Mouse (Mus musculus) midbrain, embryonic 12.5 days (tissue): Measurements from ENCODE around the gene Srsf10. TPM values are rescaled to one million over a fixed set of nuclear protein-coding genes. Genes with fewer than 3 reads are reported as not detected.

Source experiments
- ATAC-seq: fragments of 200-750 bp; cut with Nextera tagmentation; 2 replicates; pipeline ENCODE4 v1.8.0; 2017; ENCODE audit warnings: low read depth, moderate TSS enrichment, moderate library complexity; ENCODE audit not compliant: low FRiP score
- H3K27ac ChIP-seq: fragments of 300-500 bp; sonication (generic); replicated peaks from 2 replicates; pipeline ENCODE4 v1.5.1; 2016; ENCODE audit warnings: mild to moderate bottlenecking
- H3K27me3 ChIP-seq: fragments of 300-500 bp; sonication (generic); 2 replicates; pipeline ENCODE4 v1.6.1; 2016; ENCODE audit warnings: mild to moderate bottlenecking
- H3K36me3 ChIP-seq: fragments of 300-500 bp; sonication (generic); 2 replicates; pipeline ENCODE4 v1.6.1; 2016
- H3K4me1 ChIP-seq: fragments of 300-500 bp; sonication (generic); 2 replicates; pipeline ENCODE4 v1.6.1; 2016
- H3K4me2 ChIP-seq: fragments of 300-500 bp; sonication (generic); replicated peaks from 2 replicates; pipeline ENCODE4 v1.6.1; 2016; ENCODE audit warnings: mild to moderate bottlenecking, moderate library complexity
- H3K4me3 ChIP-seq: fragments of 300-500 bp; sonication (generic); 2 replicates; pipeline ENCODE4 v1.5.1; 2016; ENCODE audit warnings: mild to moderate bottlenecking
- H3K9ac ChIP-seq: fragments of 300-500 bp; sonication (generic); replicated peaks from 2 replicates; pipeline ENCODE4 v1.6.1; 2016; ENCODE audit warnings: mild to moderate bottlenecking, moderate library complexity
- H3K9me3 ChIP-seq: fragments of 300-500 bp; sonication (generic); 2 replicates; pipeline ENCODE4 v1.6.1; 2016; ENCODE audit warnings: mild to moderate bottlenecking
- WGBS: fragments of 180-500 bp; shearing (Covaris S2); methylation state at CpG from one replicate; pipeline ENCODE4 v1.1.7; 2016; 5-methylcytosine and 5-hydroxymethylcytosine counted together
- polyA plus RNA-seq: library from polyadenylated mRNA; unstranded; fragments of >200 nt; fragmentation: Nextera tagmentation; extraction: Ambion mirVana; gene quantifications from 2 replicates; pipeline ENCODE4 v1.2.1, GENCODE M21; 2016

Gene Srsf10
- polyA plus RNA-seq, 1 experiment from 2014 or later = 351 TPM

DNA sequence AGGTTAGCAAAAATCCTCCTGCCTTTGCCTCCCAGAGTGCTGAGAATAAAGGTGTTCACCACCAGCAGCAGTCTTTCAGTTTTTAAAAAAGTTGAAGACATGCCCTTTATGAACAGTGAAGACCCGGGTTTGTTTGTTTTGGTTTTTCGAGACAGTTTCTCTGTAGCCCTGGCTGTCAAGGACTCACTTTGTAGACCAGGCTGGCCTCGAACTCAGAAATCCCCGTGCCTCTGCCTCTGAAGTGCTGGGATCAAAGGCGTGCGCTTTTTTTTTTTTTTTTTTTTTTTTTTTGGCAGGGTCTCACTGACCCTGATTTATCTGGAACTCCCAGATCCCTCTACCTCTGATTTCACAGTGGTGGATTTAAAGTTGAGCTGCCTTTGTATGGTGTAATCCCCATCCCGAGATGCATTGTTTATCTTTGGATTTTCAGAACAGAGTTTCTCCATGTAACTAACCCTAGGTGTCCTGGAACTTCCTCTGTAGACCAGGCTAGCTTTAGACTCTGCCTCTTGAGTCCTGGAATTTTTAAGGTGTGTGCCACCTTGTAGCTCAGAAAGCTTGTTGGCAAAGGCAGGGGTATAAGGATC, 2.1 kb downstream of the Srsf10 start:
- 0 out of 2 replicates have a peak, but pooled peaks cover 4% of the 10 kb centered on the region for H3K36me3 ChIP-seq
- no peak for ATAC-seq
- no peaks in the 10 kb centered on the region for H3K9me3 ChIP-seq
- H3K27me3 ChIP-seq = no peaks in the 10 kb centered on the region
- H3K4me2 ChIP-seq = peak overlapping the region; percentile 79
- peak overlapping the region; percentile 96 for H3K9ac ChIP-seq
- H3K4me1 ChIP-seq = peaks cover 49% of the 10 kb centered on the region
- 5% methylated on average over 7 of the region's 7 CpGs for WGBS
- H3K27ac ChIP-seq = no peak overlapping the region
- peak overlapping the region; percentile 81 for H3K4me3 ChIP-seq

DNA sequence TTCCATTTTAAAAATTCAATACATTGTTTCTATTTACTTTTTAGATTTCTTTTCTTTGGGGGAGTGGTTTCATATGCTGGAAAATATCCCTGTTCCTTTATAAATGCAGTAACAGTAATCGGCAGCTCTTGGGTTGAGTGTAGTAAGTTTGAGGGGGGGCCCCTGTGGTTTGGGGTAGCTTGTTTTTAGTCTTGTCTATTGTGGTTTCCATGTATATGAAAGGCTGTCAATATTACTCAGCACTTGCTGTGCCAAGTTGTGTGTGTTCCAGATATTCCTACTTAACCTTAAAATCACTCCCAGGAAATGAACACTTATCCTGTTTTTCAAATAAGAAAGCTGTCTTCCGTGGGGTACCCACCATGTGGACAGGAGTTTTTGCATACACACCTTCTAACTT, 13.4 kb downstream of the Srsf10 start:
- no peaks in the 10 kb centered on the region for H3K9me3 ChIP-seq
- no peaks in the 10 kb centered on the region for H3K27me3 ChIP-seq
- peaks cover 19% of the 10 kb centered on the region for H3K4me1 ChIP-seq
- H3K27ac ChIP-seq = no peak overlapping the region
- no peak overlapping the region for H3K4me3 ChIP-seq
- peaks cover 21% of the 10 kb centered on the region; the same call in 1 of the 2 replicates for H3K36me3 ChIP-seq
- no peak overlapping the region for H3K9ac ChIP-seq
- ATAC-seq = no peak
- WGBS = 78% methylated on average over 2 of the region's 2 CpGs
- no peak overlapping the region for H3K4me2 ChIP-seq

DNA sequence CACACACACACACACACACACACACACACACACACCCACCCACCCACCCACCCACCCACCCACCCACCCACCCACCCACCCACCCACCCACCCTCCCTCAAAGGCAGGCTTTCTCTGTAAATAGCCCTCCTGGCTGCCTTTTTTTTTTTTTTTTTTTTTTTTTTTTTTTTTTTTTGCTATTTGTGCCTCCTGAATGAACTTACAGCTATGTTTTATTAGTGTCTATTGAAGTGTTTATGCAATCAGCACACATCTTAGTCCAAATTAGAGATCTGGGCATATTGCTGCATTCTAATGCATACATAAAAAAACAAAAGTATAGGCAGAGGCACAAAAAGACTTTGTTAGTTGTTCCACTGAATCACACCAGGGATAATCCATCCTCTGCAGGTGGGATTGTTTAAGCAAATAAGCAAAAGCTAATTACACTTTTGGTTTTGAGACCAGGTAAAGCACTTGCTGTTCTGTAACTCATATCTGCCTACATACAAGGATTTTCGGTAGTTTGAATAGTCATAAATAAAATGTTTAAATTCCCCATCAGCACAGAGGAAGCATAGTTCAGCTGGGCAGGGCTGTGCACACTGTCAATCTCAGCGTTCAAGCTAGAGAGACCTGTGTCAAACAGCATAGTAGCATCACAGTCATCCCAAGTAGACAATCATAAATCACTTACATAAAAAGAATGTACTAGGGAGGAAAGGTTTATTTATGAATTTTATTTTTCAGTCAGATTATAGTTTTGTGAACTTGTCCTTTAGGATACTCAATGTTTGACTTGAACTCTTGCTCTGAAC, 14.9 kb downstream of the Srsf10 start:
- peak overlapping the region; percentile 52 for H3K27ac ChIP-seq
- 46% methylated on average over 2 of the region's 2 CpGs for WGBS
- peaks cover 33% of the 10 kb centered on the region for H3K4me1 ChIP-seq
- peak overlapping the region; percentile 28 for H3K4me2 ChIP-seq
- no peaks in the 10 kb centered on the region for H3K27me3 ChIP-seq
- peak overlapping the region; percentile 4; the same call in 1 of the 2 replicates for H3K9ac ChIP-seq
- peaks cover 21% of the 10 kb centered on the region; the same call in 1 of the 2 replicates for H3K36me3 ChIP-seq
- H3K9me3 ChIP-seq = no peaks in the 10 kb centered on the region
- no peak for ATAC-seq
- H3K4me3 ChIP-seq = peak overlapping the region; percentile 18

DNA sequence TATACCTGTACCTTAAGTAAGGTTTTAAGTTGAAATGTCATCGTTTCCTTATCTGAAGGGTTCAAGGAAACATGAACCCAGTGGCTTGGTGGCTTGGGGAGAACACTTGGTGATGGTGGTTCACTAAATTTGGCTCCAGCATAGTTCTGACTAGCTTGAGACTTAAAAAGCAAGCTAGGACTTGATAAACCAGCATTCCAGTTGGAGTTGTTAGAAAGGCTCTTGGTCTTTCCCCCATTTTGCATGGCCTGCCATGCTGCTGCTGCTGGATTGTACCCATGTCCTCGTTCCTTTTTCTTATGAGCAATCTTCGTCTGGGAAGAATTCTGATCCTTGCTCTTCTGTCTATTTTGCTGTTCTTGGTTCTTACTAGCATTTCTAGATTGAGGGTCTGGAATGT, 16.5 kb downstream of the Srsf10 start:
- Histone ChIP-seq H3K9me3 (no peaks in the 10 kb centered on the region), H3K4me2 (peak overlapping the region; percentile 86), H3K27me3 (no peaks in the 10 kb centered on the region), H3K36me3 (peaks cover 17% of the 10 kb centered on the region; the same call in 1 of the 2 replicates), H3K4me3 (peak overlapping the region; percentile 82), H3K4me1 (peaks cover 49% of the 10 kb centered on the region), H3K27ac (peak overlapping the region; percentile 99), H3K9ac (peak overlapping the region; percentile 94)
- no peak for ATAC-seq
- 64% methylated on average over 3 of the region's 3 CpGs for WGBS

DNA sequence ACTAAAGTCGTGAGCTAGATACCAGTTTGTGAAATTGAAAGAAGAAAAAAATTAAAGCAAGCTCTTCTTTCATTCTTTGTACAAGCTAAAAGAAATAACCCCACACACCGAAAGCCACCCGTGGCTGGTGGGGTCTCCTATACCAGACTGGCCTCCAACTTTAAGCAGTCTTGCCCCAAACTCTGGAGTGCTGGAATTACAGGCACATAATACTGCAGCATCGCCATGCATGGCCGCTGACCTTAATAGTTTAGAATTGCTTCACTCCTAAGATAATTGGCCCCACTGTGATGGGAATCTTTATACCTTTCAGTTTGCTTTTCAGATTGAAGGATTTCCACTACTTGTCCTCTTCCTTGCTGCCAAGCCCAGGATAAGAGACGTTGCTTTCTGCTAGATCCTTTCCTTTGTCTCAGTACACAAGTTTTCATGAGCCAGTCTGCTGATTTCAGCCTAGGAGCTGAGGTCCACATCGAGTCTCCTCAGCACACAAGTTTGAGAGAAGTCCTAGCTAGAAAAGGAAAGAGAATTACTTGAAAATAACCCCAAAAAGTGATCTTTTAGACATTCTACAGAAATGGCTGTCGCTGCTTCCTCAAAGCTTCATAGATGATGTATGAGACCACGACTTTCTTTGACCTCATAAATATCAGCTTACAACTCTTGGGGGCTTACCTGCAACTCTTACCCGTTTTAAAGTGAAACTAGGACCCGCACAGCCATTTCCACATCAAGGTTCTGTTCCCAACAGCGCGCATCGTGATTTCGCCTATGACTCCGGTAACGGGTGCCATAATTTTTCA, 17.2 kb downstream of the Srsf10 start:
- ATAC-seq = no peak
- Histone ChIP-seq H3K27ac (peak overlapping the region; percentile 99), H3K36me3 (peaks cover 16% of the 10 kb centered on the region; the same call in 1 of the 2 replicates), H3K4me2 (peak overlapping the region; percentile 86), H3K9me3 (no peaks in the 10 kb centered on the region), H3K4me3 (peak overlapping the region; percentile 82), H3K27me3 (no peaks in the 10 kb centered on the region), H3K4me1 (peaks cover 50% of the 10 kb centered on the region), H3K9ac (peak overlapping the region; percentile 94)
- 11% methylated on average over 17 of the region's 17 CpGs for WGBS

DNA sequence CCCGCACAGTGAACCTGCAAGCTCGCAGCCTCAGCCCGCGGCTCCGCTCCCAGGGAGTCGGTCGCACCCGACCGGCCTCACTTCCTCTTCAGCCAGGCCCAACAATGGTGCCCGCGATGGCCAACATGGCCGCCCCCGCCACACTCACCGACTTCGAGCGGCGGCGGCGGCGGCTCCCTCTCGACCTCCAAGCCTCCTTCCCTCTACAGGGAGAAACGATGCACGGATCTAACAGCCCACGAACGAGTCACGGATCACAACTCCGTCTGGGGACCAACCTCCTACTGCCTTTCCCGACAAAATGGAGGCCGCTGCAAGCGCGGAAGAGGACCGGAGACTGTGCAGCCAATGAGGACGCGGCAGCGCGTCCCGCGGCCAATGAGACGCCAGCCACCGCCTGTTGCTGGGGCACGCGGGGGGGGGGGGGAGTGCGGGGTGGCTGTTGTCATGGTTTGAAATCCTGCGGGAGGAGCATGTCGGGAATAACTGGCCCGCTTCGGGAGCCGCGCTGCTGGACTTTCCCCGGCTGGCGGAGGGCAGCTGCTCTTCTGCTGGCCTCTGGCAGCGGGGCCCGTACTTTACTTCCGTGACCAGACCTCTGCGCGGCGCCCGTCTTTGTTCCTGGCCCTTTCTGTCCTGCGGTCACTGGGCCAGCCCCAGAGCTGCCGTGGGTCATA, 18.1 kb downstream of the Srsf10 start, which contains the start of gene Pnrc2:
TSS of gene Pnrc2 (minus strand) at position 325 of the 677 bp plus-strand sequence.
- Histone ChIP-seq H3K36me3 (peaks cover 16% of the 10 kb centered on the region; the same call in 1 of the 2 replicates), H3K4me1 (peaks cover 50% of the 10 kb centered on the region), H3K4me3 (peak within 1 kb of the TSS; percentile 82), H3K27me3 (no peaks in the 10 kb centered on the region), H3K27ac (peak within 1 kb of the TSS; percentile 99), H3K9ac (peak within 1 kb of the TSS; percentile 94), H3K4me2 (peak within 1 kb of the TSS; percentile 86), H3K9me3 (no peaks in the 10 kb centered on the region)
- 0% methylated on average over 57 of the region's 60 CpGs for WGBS
- ATAC-seq = peak; percentile 95

DNA sequence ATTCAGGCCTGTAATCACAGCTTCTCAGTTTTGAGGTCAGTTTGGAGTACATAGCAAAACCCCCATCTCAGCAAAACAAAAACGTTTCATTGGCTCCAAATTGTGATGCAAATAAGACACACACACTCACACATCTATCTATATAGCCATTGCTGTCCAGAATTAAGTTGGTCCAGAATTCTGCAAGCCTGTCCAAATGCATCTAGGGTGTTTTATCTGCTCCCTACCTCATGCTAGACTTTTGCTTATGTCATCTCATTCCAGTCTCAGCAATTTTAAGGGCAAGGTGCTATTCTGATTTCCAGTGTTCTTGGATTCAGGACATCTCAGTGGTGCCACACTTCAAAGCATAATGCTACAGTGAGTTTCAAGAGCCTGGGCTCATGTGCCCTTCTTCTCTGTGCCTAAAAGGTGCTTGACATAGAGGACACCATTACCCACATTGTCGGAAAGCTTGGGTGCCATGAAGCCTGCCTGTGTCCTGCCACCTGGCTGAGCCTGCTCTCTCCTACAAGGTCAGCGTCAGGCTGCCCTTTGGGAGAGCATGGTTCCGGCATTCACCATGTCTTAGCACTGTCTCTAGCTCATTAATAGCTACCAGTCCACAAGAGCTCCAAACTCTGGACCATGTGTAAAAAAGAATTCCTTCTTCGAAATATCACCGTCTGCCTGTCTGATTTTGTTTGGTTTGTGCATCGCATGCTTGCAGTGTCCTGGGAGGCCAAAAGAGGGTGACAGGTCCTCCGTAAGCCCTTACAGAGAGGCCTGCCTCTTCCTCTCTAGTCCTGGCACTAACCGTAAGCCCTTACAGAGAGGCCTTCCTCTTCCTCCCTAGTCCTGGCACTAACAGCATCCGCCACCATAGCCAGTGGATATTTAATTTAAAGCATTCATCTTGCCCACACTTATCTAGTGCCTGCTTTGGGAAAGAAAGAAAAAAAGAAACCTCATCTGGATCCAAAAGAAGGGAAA, 19.3 kb downstream of the Srsf10 start:
- Histone ChIP-seq H3K4me2 (peak overlapping the region; percentile 86), H3K4me3 (no peak overlapping the region), H3K36me3 (peaks cover 11% of the 10 kb centered on the region; the same call in 1 of the 2 replicates), H3K9ac (peak overlapping the region; percentile 68; the same call in 1 of the 2 replicates), H3K9me3 (no peaks in the 10 kb centered on the region), H3K4me1 (peaks cover 50% of the 10 kb centered on the region), H3K27ac (peak overlapping the region; percentile 99), H3K27me3 (no peaks in the 10 kb centered on the region)
- no peak for ATAC-seq
- 74% methylated on average over 10 of the region's 10 CpGs for whole genome bisulfite sequencing

DNA sequence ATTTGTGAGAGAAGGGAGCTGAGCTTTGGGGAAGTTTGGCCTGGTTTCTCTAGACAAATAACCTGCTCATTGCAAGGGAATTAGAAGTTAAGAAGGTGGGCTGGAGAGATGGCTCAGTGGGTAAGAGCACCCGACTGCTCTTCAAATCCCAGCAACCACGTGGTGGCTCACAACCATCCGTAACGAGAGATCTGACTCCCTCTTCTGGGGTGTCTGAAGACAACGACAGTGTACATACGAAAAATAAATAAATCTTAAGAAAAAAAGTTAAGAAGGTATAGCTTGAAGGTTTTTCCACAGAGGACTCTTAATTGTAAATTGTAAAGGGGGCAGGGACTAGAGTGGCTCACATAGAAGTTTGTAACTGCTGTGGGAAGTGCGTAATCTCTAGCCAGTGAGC, 20.0 kb downstream of the Srsf10 start:
- Histone ChIP-seq H3K9ac (no peak overlapping the region), H3K27ac (0 out of 2 replicates have a peak overlapping the region, but pooled peaks have one; percentile 36)

DNA sequence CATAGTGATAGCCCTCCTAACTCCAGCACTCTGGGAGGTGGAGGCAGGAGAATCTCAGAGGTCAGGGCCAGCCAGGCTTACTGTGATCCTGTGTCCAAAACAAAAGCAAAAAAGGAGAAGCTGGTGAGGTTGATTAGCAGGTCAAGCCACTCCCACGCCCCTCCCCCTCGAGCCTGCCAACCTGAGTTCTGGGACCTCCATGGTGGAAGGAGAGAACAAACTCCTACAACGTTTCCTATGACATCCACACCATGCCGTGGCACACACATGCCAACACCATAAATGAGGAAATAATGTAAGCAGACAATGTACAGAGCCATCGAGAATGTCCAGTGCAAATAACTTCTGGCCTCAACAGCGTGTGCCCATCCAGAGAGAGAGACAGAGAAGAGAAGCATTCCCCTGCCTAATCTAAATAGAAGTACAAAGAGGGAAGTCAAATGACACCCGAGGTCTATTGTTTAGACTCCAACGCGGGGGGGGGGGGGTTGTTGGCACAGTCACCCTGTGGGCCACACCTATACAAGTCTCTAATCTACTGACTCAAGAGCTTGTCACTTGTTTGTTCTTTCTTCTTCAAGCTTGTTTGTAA, 20.5 kb downstream of the Srsf10 start:
- peak overlapping the region; percentile 36 for H3K27ac ChIP-seq
- H3K9me3 ChIP-seq = no peaks in the 10 kb centered on the region
- H3K9ac ChIP-seq = peak overlapping the region; percentile 41; the same call in 1 of the 2 replicates
- H3K4me3 ChIP-seq = peak overlapping the region; percentile 13; the same call in 1 of the 2 replicates
- ATAC-seq = no peak
- H3K36me3 ChIP-seq = peaks cover 11% of the 10 kb centered on the region; the same call in 1 of the 2 replicates
- no peaks in the 10 kb centered on the region for H3K27me3 ChIP-seq
- peak overlapping the region; percentile 45 for H3K4me2 ChIP-seq
- 4% methylated on average over 9 of the region's 9 CpGs for WGBS
- peaks cover 46% of the 10 kb centered on the region for H3K4me1 ChIP-seq

More for the DNA sequence above, 20.0 kb downstream of the Srsf10 start:
- Histone ChIP-seq H3K4me2 (peak overlapping the region; percentile 45; the same call in 1 of the 2 replicates), H3K36me3 (peaks cover 11% of the 10 kb centered on the region; the same call in 1 of the 2 replicates), H3K4me3 (no peak overlapping the region), H3K4me1 (peaks cover 48% of the 10 kb centered on the region), H3K27me3 (no peaks in the 10 kb centered on the region), H3K9me3 (no peaks in the 10 kb centered on the region)
- WGBS = 23% methylated on average over 7 of the region's 7 CpGs
- no peak for ATAC-seq

DNA sequence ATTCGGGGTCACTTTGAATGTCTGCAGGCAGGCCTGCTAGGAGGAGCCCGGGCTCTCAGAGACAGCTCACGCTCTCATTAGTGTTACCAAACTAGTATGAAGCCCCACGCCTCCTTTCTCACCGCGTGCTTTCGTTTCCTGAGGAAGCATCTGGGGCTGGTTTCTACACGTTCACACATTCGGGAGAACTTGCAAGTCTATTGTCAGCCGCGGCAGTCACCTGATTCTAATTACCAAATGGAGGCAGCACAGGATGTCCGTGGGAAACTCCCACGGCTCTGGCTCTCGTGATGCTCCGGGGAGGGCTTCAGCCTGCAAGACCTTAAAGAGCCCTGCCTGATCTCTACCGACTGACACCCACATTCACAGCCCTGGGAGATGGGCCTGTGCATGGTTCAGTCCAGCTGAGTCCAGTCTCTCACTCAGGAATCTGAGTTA, 21.1 kb downstream of the Srsf10 start:
- Histone ChIP-seq H3K27ac (peak overlapping the region; percentile 36), H3K4me1 (peaks cover 43% of the 10 kb centered on the region)
- 4% methylated on average over 16 of the region's 16 CpGs for WGBS

More for the DNA sequence above, 21.1 kb downstream of the Srsf10 start:
- H3K9ac ChIP-seq = peak overlapping the region; percentile 41
- H3K36me3 ChIP-seq = peaks cover 8% of the 10 kb centered on the region; the same call in 1 of the 2 replicates
- no peaks in the 10 kb centered on the region for H3K27me3 ChIP-seq
- peak overlapping the region; percentile 45 for H3K4me2 ChIP-seq
- no peaks in the 10 kb centered on the region for H3K9me3 ChIP-seq
- peak overlapping the region; percentile 13 for H3K4me3 ChIP-seq
- no peak for ATAC-seq
